Mouse (Mus musculus): ENCODE data around the gene Gm42674. TPM values are rescaled to one million over a fixed set of nuclear protein-coding genes. Genes with fewer than 3 reads are reported as not detected.

The Gm42674 gene
- total and polyA plus RNA-seq, 2 experiments from 2014 or later: 1.6 TPM; not detected in 1

DNA sequence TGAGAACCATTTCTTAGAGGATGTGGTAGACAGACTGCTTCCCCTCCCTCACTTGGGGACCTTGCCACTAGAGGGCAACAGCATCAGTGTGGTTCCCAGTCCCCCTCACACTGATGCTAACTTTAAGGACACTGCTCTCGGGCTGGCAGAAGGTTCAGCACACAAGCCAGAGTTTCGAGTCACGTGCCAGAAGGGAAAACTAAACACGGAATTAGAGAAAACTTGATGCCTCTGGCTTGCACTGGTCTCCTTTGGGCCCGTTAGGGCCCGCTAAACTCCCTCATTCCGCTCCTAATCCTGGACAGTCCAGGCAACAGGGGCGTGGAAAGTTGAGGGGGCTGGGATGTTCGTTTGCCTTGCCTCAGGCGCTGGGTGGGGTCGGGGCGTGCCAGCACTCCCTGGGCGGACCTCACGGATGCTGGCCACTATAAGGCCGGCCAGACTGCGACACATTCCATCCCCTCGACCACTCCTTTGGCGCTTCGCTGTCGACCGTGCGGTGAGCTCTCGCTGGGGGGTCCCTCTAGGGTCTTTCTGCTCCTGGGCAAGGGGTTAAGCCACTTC is 11.1 kb downstream of the Gm42674 start, which contains the start of gene S100a6:
TSS of gene S100a6 (plus strand) at position 155 of the 564 bp plus-strand sequence.
- no peaks in the 10 kb centered on the region for H3K36me3 ChIP-seq (ENCODE audit: insufficient read depth, low read length)
- 1% methylated on average over 23 of the region's 23 CpGs for WGBS
- H3K9ac ChIP-seq (replicated peaks; ENCODE audit: low read length, poor library complexity, severe bottlenecking): no peak within 1 kb of the TSS
- peak; percentile 72 for TF ChIP-seq CTCF (IDR thresholded peaks at IDR 0.05)
- H3K4me3 ChIP-seq (ENCODE audit: low read depth, low read length): peak within 1 kb of the TSS; percentile 28
- H3K9me3 ChIP-seq (ENCODE audit: low read length): no peaks in the 10 kb centered on the region
- peak within 1 kb of the TSS; percentile 57 for H3K4me2 ChIP-seq (ENCODE audit: low read depth, low read length, poor library complexity, severe bottlenecking)
- peaks cover 5% of the 10 kb centered on the region; the same call in 1 of the 2 replicates for H3K4me1 ChIP-seq (ENCODE audit: insufficient read depth, low read length)
- 0 out of 2 replicates have a peak, but pooled peaks cover 4% of the 10 kb centered on the region for H3K27me3 ChIP-seq (ENCODE audit: insufficient read depth, low read length)
- no peak within 1 kb of the TSS for H3K27ac ChIP-seq (ENCODE audit: low read depth, low read length)
- DNase-seq (ENCODE audit: low spot score) (peak; percentile 68), ATAC-seq (ENCODE audit: low FRiP score) (peak; percentile 45)

DNA sequence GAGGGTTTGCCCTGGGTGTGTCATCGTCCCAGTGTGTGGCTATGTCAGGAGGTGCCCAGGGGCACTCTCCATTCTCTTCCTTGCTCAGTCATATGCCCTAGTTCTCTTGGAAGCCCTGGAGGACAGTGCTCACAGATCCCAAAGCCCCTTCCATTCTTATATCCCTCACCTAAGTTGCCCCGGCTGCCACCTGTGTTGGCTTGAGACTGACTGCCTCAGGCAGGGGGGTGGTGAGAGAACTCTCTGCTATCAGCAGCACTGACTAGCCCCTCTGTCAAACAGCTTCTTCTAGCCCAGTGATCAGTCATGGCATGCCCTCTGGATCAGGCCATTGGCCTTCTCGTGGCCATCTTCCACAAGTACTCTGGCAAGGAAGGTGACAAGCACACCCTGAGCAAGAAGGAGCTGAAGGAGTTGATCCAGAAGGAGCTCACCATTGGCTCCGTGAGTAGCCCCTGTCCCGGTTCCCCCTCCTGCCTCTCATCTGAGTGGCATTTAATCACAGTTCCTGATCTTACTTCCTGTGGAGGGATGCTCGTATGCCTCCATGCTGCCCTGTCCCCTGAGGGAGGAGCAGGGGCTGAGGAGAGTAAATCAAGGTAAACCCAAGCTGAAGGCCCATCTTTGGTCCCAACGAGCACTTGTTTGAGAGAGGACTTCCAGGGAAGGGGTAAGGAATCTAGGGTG is 11.9 kb downstream of the Gm42674 start:
- no peak for TF ChIP-seq CTCF (IDR thresholded peaks at IDR 0.05)

DNA sequence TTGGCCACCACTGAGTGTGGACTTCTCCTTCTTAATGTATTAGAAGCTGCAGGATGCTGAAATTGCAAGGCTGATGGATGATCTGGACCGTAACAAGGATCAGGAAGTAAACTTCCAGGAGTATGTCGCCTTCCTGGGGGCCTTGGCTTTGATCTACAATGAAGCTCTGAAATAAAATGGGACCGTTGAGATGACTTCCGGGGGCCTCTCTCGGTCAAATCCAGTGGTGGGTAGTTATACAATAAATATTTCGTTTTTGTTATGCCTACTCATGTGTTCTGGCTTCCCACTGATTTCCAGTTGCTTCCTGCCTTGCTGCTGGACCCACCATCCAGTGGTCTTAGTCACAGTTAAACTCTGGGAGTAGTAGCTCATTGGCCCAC is 12.4 kb downstream of the Gm42674 start:
- Histone ChIP-seq H3K4me2 (ENCODE audit: low read depth, low read length, poor library complexity, severe bottlenecking) (no peak overlapping the region), H3K9ac (replicated peaks; ENCODE audit: low read length, poor library complexity, severe bottlenecking) (no peak overlapping the region), H3K27me3 (ENCODE audit: insufficient read depth, low read length) (0 out of 2 replicates have a peak, but pooled peaks cover 4% of the 10 kb centered on the region), H3K4me1 (ENCODE audit: insufficient read depth, low read length) (peaks cover 5% of the 10 kb centered on the region; the same call in 1 of the 2 replicates), H3K4me3 (ENCODE audit: low read depth, low read length) (no peak overlapping the region), H3K36me3 (ENCODE audit: insufficient read depth, low read length) (no peaks in the 10 kb centered on the region), H3K9me3 (ENCODE audit: low read length) (no peaks in the 10 kb centered on the region), H3K27ac (ENCODE audit: low read depth, low read length) (no peak overlapping the region)
- DNase-seq (ENCODE audit: low spot score) (no peak), ATAC-seq (ENCODE audit: low FRiP score) (no peak)
- 83% methylated on average over 6 of the region's 6 CpGs for WGBS
- TF ChIP-seq CTCF (IDR thresholded peaks at IDR 0.05): no peak

More for the DNA sequence above, 11.9 kb downstream of the Gm42674 start:
- H3K4me1 ChIP-seq (ENCODE audit: insufficient read depth, low read length): peaks cover 5% of the 10 kb centered on the region; the same call in 1 of the 2 replicates
- whole genome bisulfite sequencing: 73% methylated on average over 7 of the region's 7 CpGs
- peak overlapping the region; percentile 57; the same call in 1 of the 2 replicates for H3K4me2 ChIP-seq (ENCODE audit: low read depth, low read length, poor library complexity, severe bottlenecking)
- H3K4me3 ChIP-seq (ENCODE audit: low read depth, low read length): peak overlapping the region; percentile 28; the same call in 1 of the 2 replicates
- no peaks in the 10 kb centered on the region for H3K9me3 ChIP-seq (ENCODE audit: low read length)
- ATAC-seq (ENCODE audit: low FRiP score): no peak
- no peak overlapping the region for H3K27ac ChIP-seq (ENCODE audit: low read depth, low read length)
- H3K27me3 ChIP-seq (ENCODE audit: insufficient read depth, low read length): 0 out of 2 replicates have a peak, but pooled peaks cover 4% of the 10 kb centered on the region
- no peak overlapping the region for H3K9ac ChIP-seq (replicated peaks; ENCODE audit: low read length, poor library complexity, severe bottlenecking)
- no peaks in the 10 kb centered on the region for H3K36me3 ChIP-seq (ENCODE audit: insufficient read depth, low read length)
- no peak for DNase-seq (ENCODE audit: low spot score)

DNA sequence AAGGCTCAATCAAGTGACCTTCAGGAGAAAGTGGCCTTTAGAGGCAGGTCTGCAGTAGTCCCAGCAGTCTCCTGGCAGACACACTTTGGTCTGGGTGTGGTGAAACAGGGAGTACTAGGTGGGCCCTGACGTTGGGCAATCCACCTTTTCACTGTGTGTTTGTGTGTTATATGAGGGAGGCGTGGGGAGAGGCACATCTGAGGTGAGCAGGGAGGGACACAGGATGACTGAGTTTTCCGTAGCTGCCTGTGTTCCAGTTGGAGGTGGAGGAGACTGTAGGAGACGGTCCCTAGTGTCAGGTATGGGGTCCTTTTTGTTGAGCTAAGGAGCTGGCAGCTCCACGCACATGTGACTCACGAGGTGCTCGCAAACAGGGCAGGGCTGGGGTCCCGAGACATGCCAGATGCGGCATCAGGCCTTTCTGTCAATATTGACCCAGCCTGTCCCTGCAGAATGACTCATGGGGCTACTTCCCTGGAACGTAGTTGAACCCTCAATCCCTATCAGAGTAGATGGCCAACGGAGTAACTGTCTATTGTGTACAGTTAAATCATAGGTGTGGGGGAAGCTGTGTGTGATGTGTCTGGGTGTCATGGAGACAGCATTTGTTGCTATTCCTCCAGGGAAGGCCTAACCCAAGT is 13.0 kb downstream of the Gm42674 start:
- Histone ChIP-seq H3K9me3 (ENCODE audit: low read length) (no peaks in the 10 kb centered on the region), H3K36me3 (ENCODE audit: insufficient read depth, low read length) (no peaks in the 10 kb centered on the region), H3K4me3 (ENCODE audit: low read depth, low read length) (no peak overlapping the region), H3K27ac (ENCODE audit: low read depth, low read length) (no peak overlapping the region), H3K9ac (replicated peaks; ENCODE audit: low read length, poor library complexity, severe bottlenecking) (no peak overlapping the region), H3K4me2 (ENCODE audit: low read depth, low read length, poor library complexity, severe bottlenecking) (no peak overlapping the region), H3K4me1 (ENCODE audit: insufficient read depth, low read length) (peaks cover 5% of the 10 kb centered on the region; the same call in 1 of the 2 replicates), H3K27me3 (ENCODE audit: insufficient read depth, low read length) (0 out of 2 replicates have a peak, but pooled peaks cover 4% of the 10 kb centered on the region)
- no peak for DNase-seq (ENCODE audit: low spot score)
- TF ChIP-seq CTCF (IDR thresholded peaks at IDR 0.05): no peak
- WGBS: 88% methylated on average over 11 of the region's 11 CpGs
- ATAC-seq (ENCODE audit: low FRiP score): no peak

DNA sequence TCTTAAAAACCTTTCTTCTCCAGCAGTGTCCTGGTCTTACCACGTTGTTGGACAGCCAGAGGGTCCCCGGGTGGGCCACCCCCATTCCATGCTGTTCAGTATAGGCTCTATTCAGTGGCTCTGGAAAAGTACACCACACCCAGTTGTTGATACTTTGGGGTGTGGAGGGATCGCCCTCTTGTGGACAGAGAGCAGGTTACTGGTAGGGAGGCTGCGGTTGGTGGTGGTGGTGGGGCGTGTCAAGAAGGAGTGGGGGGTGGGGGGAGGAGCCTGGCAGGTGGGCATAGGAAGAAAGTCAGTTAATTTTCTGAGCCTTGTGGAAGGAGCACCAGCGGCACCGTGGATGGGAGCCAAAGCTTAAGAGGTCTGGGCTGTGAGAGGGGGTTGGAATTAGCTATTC is 13.7 kb downstream of the Gm42674 start:
- 7% methylated on average over 7 of the region's 7 CpGs for WGBS
- no peak overlapping the region for H3K4me2 ChIP-seq (ENCODE audit: low read depth, low read length, poor library complexity, severe bottlenecking)
- H3K4me3 ChIP-seq (ENCODE audit: low read depth, low read length): no peak overlapping the region
- peaks cover 5% of the 10 kb centered on the region; the same call in 1 of the 2 replicates for H3K4me1 ChIP-seq (ENCODE audit: insufficient read depth, low read length)
- no peaks in the 10 kb centered on the region for H3K9me3 ChIP-seq (ENCODE audit: low read length)
- ATAC-seq (ENCODE audit: low FRiP score) (peak; percentile 64), DNase-seq (ENCODE audit: low spot score) (peak; percentile 70)
- H3K9ac ChIP-seq (replicated peaks; ENCODE audit: low read length, poor library complexity, severe bottlenecking): no peak overlapping the region
- H3K27me3 ChIP-seq (ENCODE audit: insufficient read depth, low read length): 0 out of 2 replicates have a peak, but pooled peaks cover 4% of the 10 kb centered on the region
- no peaks in the 10 kb centered on the region for H3K36me3 ChIP-seq (ENCODE audit: insufficient read depth, low read length)
- TF ChIP-seq CTCF (IDR thresholded peaks at IDR 0.05): peak; percentile 75
- H3K27ac ChIP-seq (ENCODE audit: low read depth, low read length): no peak overlapping the region

Data from midbrain, postnatal 0 days (tissue).